Mouse (Mus musculus) WW6 (cell line): ENCODE results near the gene Pofut2.

Experiments
- DNase-seq: peaks from one replicate; pipeline ENCODE4 v3.0.0-alpha.2; 2013; ENCODE audit warnings: low read depth, low spot score

Pofut2 gene

DNA sequence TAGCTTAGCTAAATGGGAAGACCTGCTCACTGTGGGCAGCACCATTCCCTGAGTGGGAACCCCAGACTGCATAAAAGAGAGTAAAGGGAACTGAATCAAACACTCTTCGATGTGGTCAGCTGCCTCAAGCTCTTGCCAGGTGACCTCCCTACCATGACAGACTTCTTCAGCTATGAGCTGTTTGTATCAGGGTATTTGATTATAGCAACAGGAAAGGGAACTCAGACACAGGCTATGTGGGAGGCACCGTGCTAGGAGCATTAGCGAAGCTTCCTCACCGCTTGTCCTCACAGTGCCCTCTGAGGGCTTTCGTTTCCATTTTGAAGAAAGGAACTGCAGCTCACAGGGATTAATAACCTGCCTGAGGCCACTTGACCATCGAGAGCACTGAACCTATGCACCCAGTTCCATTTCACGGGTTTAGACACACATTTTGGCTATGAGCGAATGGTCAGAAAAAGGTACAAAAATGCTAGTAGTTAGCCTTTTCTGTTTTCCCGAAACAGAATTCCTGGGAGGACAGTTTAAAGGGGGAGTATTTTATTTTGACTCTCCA is 55.8 kb downstream of the Pofut2 start:
- no peak for DNase-seq

DNA sequence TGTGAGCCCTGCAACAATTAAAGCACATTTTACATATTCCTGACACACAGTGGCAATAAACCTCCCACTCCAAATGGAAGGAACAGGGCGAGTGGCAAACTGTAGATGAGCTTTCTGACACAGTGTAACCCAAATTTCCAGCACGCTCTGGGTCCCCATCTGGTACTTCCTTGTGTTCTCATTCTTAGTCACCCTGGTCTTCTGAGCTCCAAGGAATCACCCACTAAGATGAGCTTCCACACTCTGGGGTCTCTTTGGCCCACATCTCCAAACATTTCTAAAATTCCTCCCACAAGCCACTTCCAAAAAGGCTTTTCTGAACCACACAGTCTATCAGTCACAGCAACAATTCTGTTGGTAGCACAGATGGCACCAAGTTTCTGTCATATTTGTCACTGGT is 56.7 kb downstream of the Pofut2 start:
- DNase-seq, result no peak
